In genomic region chr16:33072871-33073557, GRCm38 (mm10) we compare ENCODE assay signal across 10 mouse cellular contexts. TPM values are rescaled to one million over a fixed set of nuclear protein-coding genes. Genes with fewer than 3 reads are reported as not detected.
DNase-seq lines count a peak whose midpoint lies in the region.
"Had no signal": no experiment of that assay in that cellular context is flagged by ENCODE, and none has a peak within 500 bp of the region (broad histone marks: within the 10 kb centered on the region; RNA-seq: fewer than 3 reads in every experiment).

No protein-coding gene starts in this region.

- DNase-seq in heart, adult 11 months, result peak; percentile 84
- no peak for DNase-seq in heart, postnatal 4 days
- peak; percentile 24 for DNase-seq in lung, postnatal 36 days
- no peak for DNase-seq in lung, postnatal 25 days (ENCODE audit: low spot score)
- DNase-seq in CD4-positive, CD25-positive, alpha-beta regulatory T cell, adult 2 months (ENCODE audit: low read depth, low spot score), result peak; percentile 82
- peak; percentile 62 for DNase-seq in naive thymus-derived CD4-positive, alpha-beta T cell, adult 2 months (ENCODE audit: low read depth)
- DNase-seq in urinary bladder, postnatal 10 days (ENCODE audit: low spot score), result no peak
- no peak for DNase-seq in ovary, adult 18-20 months (ENCODE audit: low spot score)
- DNase-seq: cerebellum, postnatal 10 days; gastrocnemius, postnatal 14 days had no signal

RNA-seq across cellular contexts. Expression of gene Lmln, which starts 10.7 kb away (rescaled TPM):
- 1 to 10 TPM; 4.1 to 4.8 TPM for total RNA-seq in heart, postnatal 4 days (2021)

RNA-seq across cellular contexts. Expression of gene Rpl35a, which starts 16.8 kb away (rescaled TPM):
- total RNA-seq in heart, postnatal 4 days (2021), result 100 to 1,000 TPM; 427 to 468 TPM

RNA-seq across cellular contexts. Expression of gene Iqcg, which starts 17.0 kb away (rescaled TPM):
- under 1 TPM; 0.57 to 0.97 TPM for total RNA-seq in heart, postnatal 4 days (2021)

Comparison
In these comparisons a context has a peak if more than half of its experiments do, and no peak if none do; other contexts are left out.
1. DNase-seq: peak in heart, adult 11 months (single experiment), lung, postnatal 36 days (single experiment), CD4-positive, CD25-positive, alpha-beta regulatory T cell, adult 2 months (single experiment) and naive thymus-derived CD4-positive, alpha-beta T cell, adult 2 months (single experiment); none in heart, postnatal 4 days (single experiment), lung, postnatal 25 days (single experiment), urinary bladder, postnatal 10 days (single experiment) and ovary, adult 18-20 months (single experiment).